ENCODE assay signal across 7 mouse cellular contexts in the genomic region with DNA sequence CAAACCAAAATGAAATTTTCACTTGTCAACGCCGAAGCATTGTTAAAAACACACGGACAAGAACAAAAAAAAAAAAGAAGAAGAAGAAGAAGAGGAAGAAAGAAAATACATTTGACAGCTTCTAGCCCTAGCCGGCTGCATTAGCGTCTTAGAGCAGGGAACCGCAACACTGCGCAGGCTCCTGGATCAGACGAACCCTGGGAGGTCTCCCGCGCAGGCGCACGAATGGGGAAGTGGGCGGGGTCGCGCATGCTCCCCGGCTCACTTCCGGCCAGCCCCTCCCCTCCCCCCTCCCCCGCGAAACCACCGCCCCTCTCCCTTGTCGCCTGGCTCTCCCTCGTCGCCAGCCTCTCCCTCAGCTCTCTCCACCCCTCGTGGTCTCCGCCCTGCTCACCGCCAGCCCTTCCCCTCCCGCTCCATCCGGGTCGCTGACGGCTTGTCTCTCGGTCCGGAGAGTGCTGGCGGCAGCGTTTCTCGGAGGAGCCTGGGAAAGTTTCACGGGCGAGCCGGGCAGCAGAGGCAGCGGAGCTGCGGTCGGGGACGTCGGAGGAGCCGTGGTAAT. TPM values are rescaled to one million over a fixed set of nuclear protein-coding genes. Genes with fewer than 3 reads are reported as not detected.
DNase-seq lines count a peak whose midpoint lies in the region; ATAC-seq lines count a peak whose summit lies in the region.

A gene (plus strand): TSS at position 318 of the 562 bp plus-strand sequence.

- H3K27me3 ChIP-seq in intestine, embryonic 15.5 days (replicated peaks): no peaks in the 10 kb centered on the region
- no peaks in the 10 kb centered on the region for H3K27me3 ChIP-seq in midbrain, embryonic 10.5 days (ENCODE audit: low read depth, poor library complexity, severe bottlenecking)

- peak; percentile 100 for ATAC-seq in intestine, embryonic 15.5 days

- H3K36me3 ChIP-seq in intestine, embryonic 15.5 days: no peaks in the 10 kb centered on the region
- H3K36me3 ChIP-seq in midbrain, embryonic 10.5 days: peaks cover 17% of the 10 kb centered on the region

- no peaks in the 10 kb centered on the region for H3K9me3 ChIP-seq in intestine, embryonic 15.5 days
- no peaks in the 10 kb centered on the region for H3K9me3 ChIP-seq in midbrain, embryonic 10.5 days (replicated peaks)

- peak within 1 kb of the TSS; percentile 81 for H3K4me3 ChIP-seq in intestine, embryonic 15.5 days (replicated peaks)
- H3K4me3 ChIP-seq in midbrain, embryonic 10.5 days: peak within 1 kb of the TSS; percentile 95

- H3K4me1 ChIP-seq in intestine, embryonic 15.5 days (replicated peaks): 0 out of 2 replicates have a peak, but pooled peaks cover 4% of the 10 kb centered on the region
- H3K4me1 ChIP-seq in midbrain, embryonic 10.5 days: peaks cover 18% of the 10 kb centered on the region

- peak; percentile 98 for DNase-seq in adrenal gland, adult 2 months
- peak; percentile 88 for DNase-seq in embryo, embryonic 11.5 days (ENCODE audit: low read depth, low spot score)
- peak; percentile 89 to 92 for DNase-seq in gastrocnemius, postnatal 36 days
- peak; percentile 93 to 97 for DNase-seq in left cerebral cortex, postnatal 25 days (ENCODE audit: low spot score in 2 of 2)
- DNase-seq in midbrain, embryonic 10.5 days (ENCODE audit: low spot score): peak; percentile 97
- peak; percentile 98 for DNase-seq in right cerebral cortex, postnatal 4 days

- intact Hi-C loops in gastrocnemius, postnatal 36 days (cut with DNase I): loop anchor here (5.0 to 10.0 kb wide), 2 partner anchors 41 to 89 kb away; a partner anchor contains a TSS
- intact Hi-C loops in left cerebral cortex, postnatal 25 days (cut with DNase I): loop anchor here (1.0 to 5.0 kb wide), 3 partner anchors 86 to 221 kb away; a partner anchor contains a TSS

- peak within 1 kb of the TSS; percentile 62 for H3K4me2 ChIP-seq in intestine, embryonic 15.5 days (replicated peaks)

- peak within 1 kb of the TSS; percentile 87 for H3K9ac ChIP-seq in intestine, embryonic 15.5 days

- WGBS in intestine, embryonic 15.5 days: under 1% methylated on average over 41 of the region's 44 CpGs
- 1% methylated on average over 43 of the region's 44 CpGs for WGBS in midbrain, embryonic 10.5 days

- H3K27ac ChIP-seq in intestine, embryonic 15.5 days: peak within 1 kb of the TSS; percentile 99
- H3K27ac ChIP-seq in midbrain, embryonic 10.5 days (replicated peaks): peak within 1 kb of the TSS; percentile 93

RNA-seq across cellular contexts. Expression of the gene that starts here (rescaled TPM):
- 100 to 1,000 TPM in 1 of 2 experiments, 10 to 100 TPM in 1; 76.9 to 195 TPM for total RNA-seq in adrenal gland, adult 2 months (2021)
- polyA plus RNA-seq in adrenal gland, adult 2 months (2012; rRNA removed): 10.7 and 14.0 TPM in 2 replicates
- total RNA-seq in gastrocnemius, postnatal 36 days (2021): 10 to 100 TPM; 18.7 to 21.8 TPM
- 30.2 and 33.3 TPM in 2 replicates for polyA plus RNA-seq in intestine, embryonic 15.5 days (2015; fragmentation: Nextera tagmentation; extraction: Ambion mirVana)
- total RNA-seq in left cerebral cortex, postnatal 25 days (2021): 10 to 100 TPM; 43.1 to 44.4 TPM
- polyA plus RNA-seq in midbrain, embryonic 10.5 days (2016; fragmentation: Nextera tagmentation; extraction: Ambion mirVana): 46.7 and 46.9 TPM in 2 replicates

Comparison
In these comparisons a context has a peak if more than half of its experiments do, and no peak if none do; other contexts are left out.
1. Peak in every context shown above with its lines: DNase-seq, ATAC-seq, H3K4me3 ChIP-seq and H3K27ac ChIP-seq.